Mouse (Mus musculus): ENCODE measurements around the gene Sestd1. TPM values are rescaled to one million over a fixed set of nuclear protein-coding genes. Genes with fewer than 3 reads are reported as not detected.
A peak's percentile ranks its signal among the peaks of the same experiment; 100 is the strongest.

Sestd1 gene
- polyA plus RNA-seq, 1 experiment = 2.7 TPM

GRCm38 (mm10) chr2:77279861-77280511, 406 bp downstream of the Sestd1 start:
- Histone ChIP-seq H3K27ac (ENCODE audit: control insufficient read depth, insufficient read depth, low read depth, low read length, poor library complexity) (no peak overlapping the region; the same call in 1 of the 2 replicates), H3K4me3 (replicated peaks; ENCODE audit: control insufficient read depth, low read depth, low read length) (peak overlapping the region; percentile 22), H3K4me1 (ENCODE audit: control insufficient read depth, insufficient read depth, low read length) (no peaks in the 10 kb centered on the region; the same call in 1 of the 2 replicates)
- TF ChIP-seq CTCF (IDR thresholded peaks at IDR 0.05; ENCODE audit: control insufficient read depth, insufficient read depth, low read length) (no peak), POLR2A (IDR thresholded peaks at IDR 0.05; ENCODE audit: borderline replicate concordance, control insufficient read depth, low read depth, low read length) (no peak)
- 9% methylated on average over 57 of the region's 57 CpGs for WGBS

GRCm38 (mm10) chr2:77277272-77277671, 3.1 kb downstream of the Sestd1 start:
- no peak overlapping the region for H3K27ac ChIP-seq (ENCODE audit: control insufficient read depth, insufficient read depth, low read depth, low read length, poor library complexity)
- no peak overlapping the region for H3K4me3 ChIP-seq (replicated peaks; ENCODE audit: control insufficient read depth, low read depth, low read length)
- TF ChIP-seq POLR2A (IDR thresholded peaks at IDR 0.05; ENCODE audit: borderline replicate concordance, control insufficient read depth, low read depth, low read length) = no peak
- no peak for TF ChIP-seq CTCF (IDR thresholded peaks at IDR 0.05; ENCODE audit: control insufficient read depth, insufficient read depth, low read length)
- 75% methylated on average over 4 of the region's 4 CpGs for WGBS
- no peaks in the 10 kb centered on the region; the same call in 1 of the 2 replicates for H3K4me1 ChIP-seq (ENCODE audit: control insufficient read depth, insufficient read depth, low read length)

- TF ChIP-seq POLR2A (IDR thresholded peaks at IDR 0.05; ENCODE audit: borderline replicate concordance, control insufficient read depth, low read depth, low read length) = no peak
- TF ChIP-seq CTCF (IDR thresholded peaks at IDR 0.05; ENCODE audit: control insufficient read depth, insufficient read depth, low read length) = no peak
- WGBS = 80% methylated on average over 5 of the region's 5 CpGs
- no peak overlapping the region for H3K27ac ChIP-seq (ENCODE audit: control insufficient read depth, insufficient read depth, low read depth, low read length, poor library complexity)
Observed at GRCm38 (mm10) chr2:77275851-77276250, 4.5 kb downstream of the Sestd1 start.

GRCm38 (mm10) chr2:77274976-77275641, 5.3 kb downstream of the Sestd1 start:
- Histone ChIP-seq H3K4me3 (replicated peaks; ENCODE audit: control insufficient read depth, low read depth, low read length) (no peak overlapping the region), H3K4me1 (ENCODE audit: control insufficient read depth, insufficient read depth, low read length) (no peaks in the 10 kb centered on the region), H3K27ac (ENCODE audit: control insufficient read depth, insufficient read depth, low read depth, low read length, poor library complexity) (no peak overlapping the region)
- no peak for TF ChIP-seq CTCF (IDR thresholded peaks at IDR 0.05; ENCODE audit: control insufficient read depth, insufficient read depth, low read length)
- TF ChIP-seq POLR2A (IDR thresholded peaks at IDR 0.05; ENCODE audit: borderline replicate concordance, control insufficient read depth, low read depth, low read length) = no peak
- 57% methylated on average over 9 of the region's 9 CpGs for WGBS

More at GRCm38 (mm10) chr2:77275851-77276250, 4.5 kb downstream of the Sestd1 start:
- Histone ChIP-seq H3K4me3 (replicated peaks; ENCODE audit: control insufficient read depth, low read depth, low read length) (no peak overlapping the region), H3K4me1 (ENCODE audit: control insufficient read depth, insufficient read depth, low read length) (no peaks in the 10 kb centered on the region)

- Histone ChIP-seq H3K27ac (ENCODE audit: control insufficient read depth, insufficient read depth, low read depth, low read length, poor library complexity) (no peak overlapping the region), H3K4me1 (ENCODE audit: control insufficient read depth, insufficient read depth, low read length) (no peaks in the 10 kb centered on the region), H3K4me3 (replicated peaks; ENCODE audit: control insufficient read depth, low read depth, low read length) (no peak overlapping the region)
- TF ChIP-seq POLR2A (IDR thresholded peaks at IDR 0.05; ENCODE audit: borderline replicate concordance, control insufficient read depth, low read depth, low read length) (no peak), CTCF (IDR thresholded peaks at IDR 0.05; ENCODE audit: control insufficient read depth, insufficient read depth, low read length) (no peak)
- WGBS = 76% methylated on average over 2 of the region's 2 CpGs
Observed at GRCm38 (mm10) chr2:77272953-77273352, 7.4 kb downstream of the Sestd1 start.

- 38% methylated on average over 7 of the region's 7 CpGs for WGBS
- H3K4me3 ChIP-seq (replicated peaks; ENCODE audit: control insufficient read depth, low read depth, low read length) = no peak overlapping the region
- TF ChIP-seq CTCF (IDR thresholded peaks at IDR 0.05; ENCODE audit: control insufficient read depth, insufficient read depth, low read length) = no peak
- TF ChIP-seq POLR2A (IDR thresholded peaks at IDR 0.05; ENCODE audit: borderline replicate concordance, control insufficient read depth, low read depth, low read length) = no peak
- H3K4me1 ChIP-seq (ENCODE audit: control insufficient read depth, insufficient read depth, low read length) = no peaks in the 10 kb centered on the region
- H3K27ac ChIP-seq (ENCODE audit: control insufficient read depth, insufficient read depth, low read depth, low read length, poor library complexity) = no peak overlapping the region
Observed at GRCm38 (mm10) chr2:77270781-77271180, 9.6 kb downstream of the Sestd1 start.

GRCm38 (mm10) chr2:77270136-77270535, 10.3 kb downstream of the Sestd1 start:
- Histone ChIP-seq H3K27ac (ENCODE audit: control insufficient read depth, insufficient read depth, low read depth, low read length, poor library complexity) (no peak overlapping the region), H3K4me1 (ENCODE audit: control insufficient read depth, insufficient read depth, low read length) (no peaks in the 10 kb centered on the region), H3K4me3 (replicated peaks; ENCODE audit: control insufficient read depth, low read depth, low read length) (no peak overlapping the region)
- no peak for TF ChIP-seq CTCF (IDR thresholded peaks at IDR 0.05; ENCODE audit: control insufficient read depth, insufficient read depth, low read length)
- TF ChIP-seq POLR2A (IDR thresholded peaks at IDR 0.05; ENCODE audit: borderline replicate concordance, control insufficient read depth, low read depth, low read length) = no peak
- WGBS = 64% methylated on average over 1 of the region's 1 CpGs

- TF ChIP-seq CTCF (IDR thresholded peaks at IDR 0.05; ENCODE audit: control insufficient read depth, insufficient read depth, low read length) (no peak), POLR2A (IDR thresholded peaks at IDR 0.05; ENCODE audit: borderline replicate concordance, control insufficient read depth, low read depth, low read length) (no peak)
- no peak overlapping the region for H3K27ac ChIP-seq (ENCODE audit: control insufficient read depth, insufficient read depth, low read depth, low read length, poor library complexity)
- no peaks in the 10 kb centered on the region for H3K4me1 ChIP-seq (ENCODE audit: control insufficient read depth, insufficient read depth, low read length)
- H3K4me3 ChIP-seq (replicated peaks; ENCODE audit: control insufficient read depth, low read depth, low read length) = no peak overlapping the region
- 71% methylated on average over 5 of the region's 5 CpGs for WGBS
Observed at GRCm38 (mm10) chr2:77268612-77269239, 11.7 kb downstream of the Sestd1 start.
